Mouse (Mus musculus) hindbrain, embryonic 15.5 days (tissue): ENCODE measurements around the gene Grm7. TPM values are rescaled to one million over a fixed set of nuclear protein-coding genes. Genes with fewer than 3 reads are reported as not detected.
A peak's percentile ranks its signal among the peaks of the same experiment; 100 is the strongest.

ENCODE experiments used
- ATAC-seq: fragments of 200-750 bp; cut with Nextera tagmentation; 2 replicates; pipeline ENCODE4 v1.8.0; 2017; ENCODE audit warnings: low read depth, moderate number of reproducible peaks, moderate TSS enrichment; ENCODE audit not compliant: low FRiP score
- H3K27ac ChIP-seq: fragments of 300-500 bp; sonication (generic); replicated peaks from 2 replicates; pipeline ENCODE4 v1.5.1; 2015; ENCODE audit warnings: mild to moderate bottlenecking, inconsistent platforms
- H3K27me3 ChIP-seq: fragments of 300-500 bp; sonication (generic); 2 replicates; pipeline ENCODE4 v1.6.1; 2015; ENCODE audit warnings: control low read depth, inconsistent platforms
- H3K36me3 ChIP-seq: fragments of 300-500 bp; sonication (generic); 2 replicates; pipeline ENCODE4 v1.6.1; 2015; ENCODE audit warnings: control low read depth, inconsistent platforms
- H3K4me1 ChIP-seq: fragments of 300-500 bp; sonication (generic); replicated peaks from 2 replicates; pipeline ENCODE4 v1.6.1; 2015; ENCODE audit warnings: control low read depth, inconsistent platforms
- H3K4me2 ChIP-seq: fragments of 300-500 bp; sonication (generic); 2 replicates; pipeline ENCODE4 v1.6.1; 2015; ENCODE audit warnings: moderate library complexity, mild to moderate bottlenecking, inconsistent platforms
- H3K4me3 ChIP-seq: fragments of 300-500 bp; sonication (generic); 2 replicates; pipeline ENCODE4 v1.5.1; 2015; ENCODE audit warnings: mild to moderate bottlenecking, inconsistent platforms
- H3K9ac ChIP-seq: fragments of 300-500 bp; sonication (generic); 2 replicates; pipeline ENCODE4 v1.6.1; 2015; ENCODE audit warnings: inconsistent platforms
- H3K9me3 ChIP-seq: fragments of 300-500 bp; sonication (generic); 2 replicates; pipeline ENCODE4 v1.6.1; 2016; ENCODE audit warnings: control low read depth, inconsistent platforms
- WGBS: fragments of 180-500 bp; shearing (Covaris S2); methylation state at CpG from one replicate; pipeline ENCODE4 v1.1.7; 2015; 5-methylcytosine and 5-hydroxymethylcytosine counted together
- polyA plus RNA-seq: library from polyadenylated mRNA; unstranded; fragments of >200 nt; fragmentation: Nextera tagmentation; extraction: Ambion mirVana; gene quantifications from 2 replicates; pipeline ENCODE4 v1.2.1, GENCODE M21; 2015

Gene Grm7
- polyA plus RNA-seq, 1 experiment from 2014 or later = 40.2 TPM

DNA sequence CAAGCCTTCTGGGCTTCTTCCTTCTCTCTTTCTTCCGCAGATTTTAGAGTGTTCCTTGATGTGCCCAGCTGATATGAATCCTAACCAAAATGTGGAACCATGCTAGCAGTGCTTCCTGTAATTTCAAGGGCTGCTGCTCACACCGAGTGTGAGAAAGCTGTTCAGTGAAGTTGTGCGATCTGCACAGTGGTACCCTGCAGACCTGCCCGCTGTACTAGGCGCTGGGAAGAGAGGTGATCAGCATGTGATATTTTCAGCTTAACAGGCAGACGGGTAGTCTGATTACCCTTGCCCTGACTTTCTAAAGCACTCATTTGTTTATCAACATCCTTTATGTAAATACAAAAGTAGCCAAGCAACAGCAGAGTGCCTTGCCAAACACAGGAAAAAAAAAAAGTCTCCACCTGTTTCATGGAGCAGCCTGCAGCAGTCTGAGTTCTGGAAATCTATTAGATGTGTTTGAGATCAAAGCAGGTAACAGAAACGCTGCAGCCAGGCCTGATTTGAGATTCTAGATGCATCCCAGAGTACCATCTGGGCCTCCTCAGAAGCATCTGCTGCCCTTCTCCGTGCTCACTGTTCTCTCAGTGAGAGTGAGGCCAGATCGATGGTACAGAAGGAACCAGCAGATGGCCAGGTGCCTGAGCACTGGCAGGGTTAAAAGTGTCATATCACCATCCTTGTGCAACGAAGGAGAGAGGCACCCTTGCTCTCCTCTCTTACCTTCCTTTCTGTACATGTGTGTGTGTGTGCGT, 727.4 kb downstream of the Grm7 start:
- WGBS = 17% methylated on average over 11 of the region's 11 CpGs
- Histone ChIP-seq H3K9ac (no peak overlapping the region), H3K4me1 (peaks cover 20% of the 10 kb centered on the region), H3K9me3 (no peaks in the 10 kb centered on the region), H3K4me3 (no peak overlapping the region), H3K27ac (peak overlapping the region; percentile 64), H3K4me2 (no peak overlapping the region), H3K27me3 (no peaks in the 10 kb centered on the region), H3K36me3 (no peaks in the 10 kb centered on the region)
- peak; percentile 82 for ATAC-seq

- 64% methylated on average over 2 of the region's 2 CpGs for WGBS
- Histone ChIP-seq H3K27me3 (no peaks in the 10 kb centered on the region), H3K9ac (no peak overlapping the region), H3K4me2 (no peak overlapping the region), H3K36me3 (no peaks in the 10 kb centered on the region), H3K4me3 (no peak overlapping the region), H3K9me3 (no peaks in the 10 kb centered on the region), H3K27ac (no peak overlapping the region), H3K4me1 (no peaks in the 10 kb centered on the region)
- ATAC-seq = no peak
These were observed 735.3 kb downstream of the Grm7 start for GRCm38 (mm10) chr6:111380710-111381109.

DNA sequence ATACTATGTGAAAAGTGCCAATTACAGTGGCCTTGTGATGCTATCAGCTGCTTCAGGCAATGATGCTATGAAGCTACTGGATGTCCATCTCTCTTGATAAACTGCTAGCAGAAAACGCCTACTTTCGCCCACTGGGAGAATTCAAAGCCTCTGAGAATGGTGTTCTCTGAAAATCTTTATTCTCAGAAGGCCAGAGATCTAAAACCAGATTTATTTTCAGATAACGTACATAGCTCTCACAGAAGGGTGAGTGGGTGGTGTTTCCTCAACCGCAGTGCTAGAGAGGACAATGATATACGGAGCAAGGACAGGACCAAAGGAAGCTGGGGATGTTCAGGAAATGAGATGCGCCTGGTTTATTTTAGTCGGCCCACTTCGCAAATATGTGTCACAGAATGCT, 763.4 kb downstream of the Grm7 start:
- Histone ChIP-seq H3K4me3 (no peak overlapping the region), H3K4me2 (no peak overlapping the region), H3K9me3 (no peaks in the 10 kb centered on the region), H3K4me1 (no peaks in the 10 kb centered on the region), H3K27me3 (no peaks in the 10 kb centered on the region), H3K27ac (no peak overlapping the region), H3K36me3 (no peaks in the 10 kb centered on the region), H3K9ac (no peak overlapping the region)
- 85% methylated on average over 8 of the region's 8 CpGs for WGBS
- no peak for ATAC-seq

DNA sequence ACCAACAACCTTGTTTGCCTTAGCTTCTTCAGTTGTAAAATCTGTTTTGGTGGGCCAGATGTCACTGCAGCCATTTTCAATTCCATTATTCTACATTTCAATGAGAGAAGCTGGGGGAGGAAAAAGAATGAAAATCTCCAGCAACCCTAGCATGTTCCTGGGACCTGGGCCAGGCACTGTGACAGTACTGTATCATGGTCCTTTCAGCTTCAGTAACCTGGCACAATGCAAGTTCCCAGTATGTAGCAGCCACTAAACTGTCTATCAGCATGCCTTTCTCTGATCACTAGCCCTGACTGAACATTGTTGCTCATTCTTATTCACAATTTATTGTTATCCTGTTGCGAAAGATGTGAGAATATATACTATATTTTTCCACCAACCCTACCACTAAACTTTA, 779.4 kb downstream of the Grm7 start:
- Histone ChIP-seq H3K27me3 (no peaks in the 10 kb centered on the region), H3K9me3 (no peaks in the 10 kb centered on the region), H3K4me3 (no peak overlapping the region), H3K9ac (no peak overlapping the region), H3K27ac (no peak overlapping the region), H3K36me3 (no peaks in the 10 kb centered on the region), H3K4me1 (no peaks in the 10 kb centered on the region), H3K4me2 (no peak overlapping the region)
- WGBS = 65% methylated on average over 1 of the region's 1 CpGs
- no peak for ATAC-seq

DNA sequence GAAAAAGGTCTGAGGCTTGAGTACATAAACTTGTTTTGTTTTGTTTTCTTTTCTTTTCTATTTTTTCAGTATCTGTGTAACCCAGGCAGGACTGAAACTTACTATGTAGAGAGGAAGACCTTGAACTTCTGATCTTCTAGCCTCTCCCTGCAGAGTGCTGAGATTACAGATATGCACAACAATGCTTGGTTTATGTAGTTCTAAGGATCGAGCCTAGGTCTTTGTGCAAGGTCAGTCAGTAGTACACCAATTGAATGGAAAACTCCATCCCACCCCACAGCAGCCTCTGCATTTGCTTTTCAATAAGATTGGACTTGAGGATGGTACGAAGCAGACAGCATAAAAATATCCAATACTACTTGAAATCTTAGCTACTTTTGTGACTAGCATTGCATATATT, 800.8 kb downstream of the Grm7 start:
- no peak overlapping the region for H3K27ac ChIP-seq
- no peaks in the 10 kb centered on the region for H3K27me3 ChIP-seq
- no peak overlapping the region for H3K4me2 ChIP-seq
- H3K36me3 ChIP-seq = no peaks in the 10 kb centered on the region
- H3K9ac ChIP-seq = no peak overlapping the region
- 0 out of 2 replicates have a peak, but pooled peaks cover 5% of the 10 kb centered on the region for H3K4me1 ChIP-seq
- ATAC-seq = no peak
- WGBS = 81% methylated on average over 2 of the region's 2 CpGs
- no peak overlapping the region for H3K4me3 ChIP-seq
- H3K9me3 ChIP-seq = no peaks in the 10 kb centered on the region

GRCm38 (mm10) chr6:111447851-111448250, 802.5 kb downstream of the Grm7 start:
- no peak overlapping the region for H3K9ac ChIP-seq
- H3K4me2 ChIP-seq = no peak overlapping the region
- no peaks in the 10 kb centered on the region for H3K27me3 ChIP-seq
- H3K9me3 ChIP-seq = no peaks in the 10 kb centered on the region
- ATAC-seq = no peak
- no peak overlapping the region for H3K4me3 ChIP-seq
- no peak overlapping the region for H3K27ac ChIP-seq
- H3K36me3 ChIP-seq = no peaks in the 10 kb centered on the region
- 0 out of 2 replicates have a peak, but pooled peaks cover 5% of the 10 kb centered on the region for H3K4me1 ChIP-seq

DNA sequence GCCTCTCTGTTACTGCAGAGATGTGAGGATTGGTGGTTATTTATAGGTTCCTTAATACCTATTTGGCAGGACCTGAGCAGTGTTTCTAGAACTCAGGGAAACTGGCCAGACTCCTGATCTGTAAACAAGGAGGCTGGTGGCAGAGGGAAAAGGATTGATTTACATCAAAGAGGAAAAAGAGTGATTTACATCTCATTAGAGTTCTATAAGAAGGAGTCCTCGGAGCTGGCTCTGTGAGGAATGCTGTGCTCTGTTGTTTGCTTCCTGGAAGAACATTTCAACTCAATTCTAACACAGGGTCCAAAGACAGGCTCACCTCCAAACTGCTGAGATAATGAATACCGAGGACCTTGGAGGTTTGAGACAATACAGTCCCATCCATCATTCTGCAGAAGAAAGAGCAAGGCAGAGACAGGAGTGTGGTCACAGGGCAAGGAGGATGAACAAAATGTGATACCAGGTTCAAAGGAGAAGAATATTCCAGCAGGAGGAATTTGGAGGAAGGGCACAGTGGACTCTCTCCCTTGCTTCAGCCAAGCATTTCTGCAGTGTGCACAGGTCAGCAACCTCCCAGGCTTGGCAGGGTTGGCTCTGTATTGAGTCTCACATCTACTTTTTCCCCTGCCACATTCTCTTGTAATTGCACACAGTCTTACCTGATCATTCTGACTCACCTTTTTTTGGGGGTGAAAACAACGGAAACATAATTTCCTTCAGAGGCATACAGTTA, 803.8 kb downstream of the Grm7 start:
- no peaks in the 10 kb centered on the region for H3K27me3 ChIP-seq
- 0 out of 2 replicates have a peak, but pooled peaks cover 5% of the 10 kb centered on the region for H3K4me1 ChIP-seq
- no peak overlapping the region for H3K4me3 ChIP-seq
- H3K27ac ChIP-seq = no peak overlapping the region
- WGBS = 32% methylated on average over 3 of the region's 3 CpGs
- no peak overlapping the region for H3K9ac ChIP-seq
- H3K9me3 ChIP-seq = no peaks in the 10 kb centered on the region
- peak; percentile 79 for ATAC-seq
- no peaks in the 10 kb centered on the region for H3K36me3 ChIP-seq
- H3K4me2 ChIP-seq = no peak overlapping the region

DNA sequence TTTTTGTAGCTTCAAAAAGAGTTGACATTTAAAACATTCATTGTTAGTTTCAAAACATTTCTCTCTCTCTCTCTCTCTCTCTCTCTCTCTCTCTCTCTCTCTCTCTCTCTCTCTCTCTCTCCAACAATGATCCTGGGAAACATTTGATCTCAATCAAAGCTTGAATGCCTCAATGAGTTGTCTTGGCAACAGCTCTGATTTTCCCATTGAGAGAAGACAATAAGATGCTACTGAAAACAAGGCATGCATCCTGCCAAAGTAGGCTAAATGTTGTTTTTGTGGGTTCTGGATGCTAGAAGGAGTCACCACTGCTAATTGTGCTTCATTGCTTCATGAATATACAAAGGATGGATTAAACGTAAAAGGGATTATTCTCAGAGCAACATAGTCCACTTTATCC, 836.5 kb downstream of the Grm7 start:
- Histone ChIP-seq H3K36me3 (no peaks in the 10 kb centered on the region), H3K4me2 (no peak overlapping the region), H3K27ac (no peak overlapping the region), H3K4me3 (no peak overlapping the region), H3K27me3 (no peaks in the 10 kb centered on the region), H3K9ac (no peak overlapping the region), H3K4me1 (no peaks in the 10 kb centered on the region), H3K9me3 (no peaks in the 10 kb centered on the region)
- ATAC-seq = no peak
- 12% methylated on average over 1 of the region's 1 CpGs for WGBS

DNA sequence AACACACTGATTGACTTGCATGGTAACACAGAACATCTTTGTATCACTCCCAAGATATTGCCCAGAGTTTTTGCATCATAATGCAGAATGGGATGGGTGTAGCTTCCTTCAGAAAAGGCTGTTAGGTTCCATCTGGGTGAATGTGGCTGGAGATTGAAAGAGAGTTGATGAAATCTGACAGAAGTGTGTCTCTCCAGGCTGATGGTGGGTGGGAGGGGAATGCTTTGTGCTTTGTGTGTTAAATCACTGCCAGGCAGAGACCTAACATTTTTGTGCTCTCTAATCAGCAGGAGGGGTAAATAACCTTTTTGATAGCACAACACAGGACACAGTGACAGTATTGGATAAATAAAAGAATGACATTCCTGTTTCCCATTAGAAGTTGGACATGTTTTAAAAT, 840.7 kb downstream of the Grm7 start:
- H3K27ac ChIP-seq = no peak overlapping the region
- no peaks in the 10 kb centered on the region for H3K27me3 ChIP-seq
- no peaks in the 10 kb centered on the region for H3K36me3 ChIP-seq
- H3K9me3 ChIP-seq = no peaks in the 10 kb centered on the region
- no peak overlapping the region for H3K9ac ChIP-seq
- no peak for ATAC-seq
- no peaks in the 10 kb centered on the region for H3K4me1 ChIP-seq
- H3K4me2 ChIP-seq = no peak overlapping the region
- no peak overlapping the region for H3K4me3 ChIP-seq

DNA sequence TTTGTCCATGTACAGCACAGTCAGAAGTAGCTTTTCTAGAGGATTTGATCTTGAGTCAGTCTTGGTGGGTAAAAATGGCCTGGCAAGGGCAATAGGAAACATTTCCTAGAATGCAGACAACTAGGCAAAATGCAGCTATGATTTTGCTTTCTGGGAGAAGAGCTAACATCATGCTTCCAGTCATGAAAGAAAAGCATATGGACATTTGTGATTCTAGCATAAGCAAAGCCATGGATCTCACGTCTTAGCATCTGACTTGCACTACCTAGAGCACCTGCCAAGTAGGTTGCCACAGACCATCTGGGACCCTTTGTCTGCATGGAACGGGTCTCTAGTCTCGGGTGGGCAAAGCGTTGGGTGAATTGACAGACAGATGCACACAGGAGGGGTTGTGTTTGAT, 842.2 kb downstream of the Grm7 start:
- no peak overlapping the region for H3K9ac ChIP-seq
- no peak for ATAC-seq
- no peak overlapping the region for H3K27ac ChIP-seq
- WGBS = 77% methylated on average over 4 of the region's 4 CpGs
- no peaks in the 10 kb centered on the region for H3K9me3 ChIP-seq
- H3K4me1 ChIP-seq = no peaks in the 10 kb centered on the region
- H3K36me3 ChIP-seq = no peaks in the 10 kb centered on the region
- H3K4me2 ChIP-seq = no peak overlapping the region
- H3K4me3 ChIP-seq = no peak overlapping the region
- no peaks in the 10 kb centered on the region for H3K27me3 ChIP-seq

DNA sequence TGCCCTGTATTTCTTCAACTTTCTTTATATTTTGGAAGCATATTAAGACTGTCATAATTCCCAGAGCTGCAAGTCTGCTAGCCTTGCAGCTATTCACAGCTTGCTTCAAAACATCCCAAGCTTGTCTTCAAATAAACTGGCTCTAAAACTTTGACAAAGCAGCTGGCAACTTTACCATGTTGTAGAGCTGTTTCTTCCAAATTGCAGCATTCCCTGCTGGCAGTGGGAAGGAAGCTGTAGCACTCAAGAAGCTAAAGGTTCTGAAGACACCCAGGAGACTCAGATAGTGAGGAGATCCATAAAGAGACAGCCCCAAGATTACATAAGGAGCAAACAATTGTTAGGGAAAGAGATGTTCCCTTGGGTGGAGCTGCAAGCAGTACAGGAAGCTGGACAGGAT, 846.8 kb downstream of the Grm7 start:
- H3K4me2 ChIP-seq = no peak overlapping the region
- no peak overlapping the region for H3K9ac ChIP-seq
- no peaks in the 10 kb centered on the region for H3K4me1 ChIP-seq
- no peaks in the 10 kb centered on the region for H3K27me3 ChIP-seq
- H3K4me3 ChIP-seq = no peak overlapping the region
- no peak for ATAC-seq
- no peak overlapping the region for H3K27ac ChIP-seq
- H3K36me3 ChIP-seq = no peaks in the 10 kb centered on the region
- no peaks in the 10 kb centered on the region for H3K9me3 ChIP-seq

GRCm38 (mm10) chr6:111499542-111499941, 854.2 kb downstream of the Grm7 start:
- WGBS = 79% methylated on average over 5 of the region's 5 CpGs

More at GRCm38 (mm10) chr6:111499542-111499941, 854.2 kb downstream of the Grm7 start:
- H3K4me2 ChIP-seq = no peak overlapping the region
- H3K27me3 ChIP-seq = no peaks in the 10 kb centered on the region
- H3K4me3 ChIP-seq = no peak overlapping the region
- ATAC-seq = no peak
- no peaks in the 10 kb centered on the region for H3K36me3 ChIP-seq
- H3K4me1 ChIP-seq = no peaks in the 10 kb centered on the region
- no peak overlapping the region for H3K27ac ChIP-seq
- no peak overlapping the region for H3K9ac ChIP-seq
- H3K9me3 ChIP-seq = no peaks in the 10 kb centered on the region
